Mouse (Mus musculus) stomach, postnatal 0 days (tissue): ENCODE measurements around the gene Zmym2. TPM values are rescaled to one million over a fixed set of nuclear protein-coding genes. Genes with fewer than 3 reads are reported as not detected.

Experiments used
- ATAC-seq: fragments of 200-750 bp; cut with Nextera tagmentation; 2 replicates; pipeline ENCODE4 v1.8.0; 2017; ENCODE audit not compliant: low FRiP score, low TSS enrichment
- DNase-seq: peaks from one replicate; pipeline ENCODE4 v3.0.0-alpha.2; 2016; ENCODE audit warnings: low spot score
- H3K27ac ChIP-seq: fragments of 300-500 bp; sonication (generic); replicated peaks from 2 replicates; pipeline ENCODE4 v1.5.1; 2014; ENCODE audit warnings: mild to moderate bottlenecking, control low read depth
- H3K27me3 ChIP-seq: fragments of 300-500 bp; sonication (generic); 2 replicates; pipeline ENCODE4 v1.6.1; 2014; ENCODE audit warnings: low read length; ENCODE audit not compliant: control insufficient read depth, insufficient read depth
- H3K36me3 ChIP-seq: fragments of 300-500 bp; sonication (generic); 2 replicates; pipeline ENCODE4 v1.6.1; 2014; ENCODE audit warnings: low read length, mixed read lengths; ENCODE audit not compliant: control insufficient read depth, insufficient read depth
- H3K4me1 ChIP-seq: fragments of 300-500 bp; sonication (generic); replicated peaks from 2 replicates; pipeline ENCODE4 v1.6.1; 2014; ENCODE audit warnings: antibody characterized with exemption; ENCODE audit not compliant: control insufficient read depth, insufficient read depth
- H3K4me2 ChIP-seq: fragments of 300-500 bp; sonication (generic); replicated peaks from 2 replicates; pipeline ENCODE4 v1.6.1; 2014; ENCODE audit warnings: low read depth, mild to moderate bottlenecking, control low read depth, moderate library complexity
- H3K4me3 ChIP-seq: fragments of 300-500 bp; sonication (generic); 2 replicates; pipeline ENCODE4 v1.5.1; 2014; ENCODE audit warnings: low read depth, low read length, control low read depth
- H3K9ac ChIP-seq: fragments of 300-500 bp; sonication (generic); 2 replicates; pipeline ENCODE4 v1.6.1; 2014; ENCODE audit warnings: mild to moderate bottlenecking, low read length, control low read depth, mixed read lengths
- H3K9me3 ChIP-seq: fragments of 300-500 bp; sonication (generic); 2 replicates; pipeline ENCODE4 v1.6.1; 2016; ENCODE audit warnings: low read length; ENCODE audit not compliant: control insufficient read depth
- CTCF ChIP-seq: IDR thresholded peaks from 2 replicates; pipeline ENCODE4 v1.5.1; 2016; ENCODE audit warnings: antibody characterized with exemption, low read depth, mild to moderate bottlenecking, moderate library complexity
- EP300 ChIP-seq: optimal IDR thresholded peaks from 2 replicates; pipeline ENCODE3; 2016; ENCODE audit warnings: antibody characterized with exemption
- WGBS: fragments of 180-500 bp; shearing (Covaris S2); extraction: QIAGEN DNeasy Blood & Tissue Kit; methylation state at CpG from one replicate; pipeline ENCODE4 v1.1.7; 2014; 5-methylcytosine and 5-hydroxymethylcytosine counted together
- polyA plus RNA-seq: library from polyadenylated mRNA; unstranded; fragments of >200 nt; fragmentation: Nextera tagmentation; extraction: Ambion mirVana; gene quantifications from 2 replicates; pipeline ENCODE4 v1.2.1, GENCODE M21; 2015

The Zmym2 gene
- polyA plus RNA-seq, 1 experiment from 2014 or later = 11.1 TPM

- ATAC-seq = no peak
- H3K36me3 ChIP-seq = peaks cover 6% of the 10 kb centered on the region
- no peaks in the 10 kb centered on the region for H3K4me1 ChIP-seq
- H3K27me3 ChIP-seq = no peaks in the 10 kb centered on the region
- H3K4me2 ChIP-seq = no peak overlapping the region
- H3K9me3 ChIP-seq = no peaks in the 10 kb centered on the region
- WGBS = 82% methylated on average over 6 of the region's 6 CpGs
- no peak overlapping the region for H3K27ac ChIP-seq
- TF ChIP-seq EP300 (no peak), CTCF (no peak)
- no peak for DNase-seq
- no peak overlapping the region for H3K4me3 ChIP-seq
- H3K9ac ChIP-seq = no peak overlapping the region
Observed at GRCm38 (mm10) chr14:56935481-56935880, 49.0 kb downstream of the Zmym2 start.

GRCm38 (mm10) chr14:56939903-56940302 lies 53.5 kb downstream of the Zmym2 start:
- no peak overlapping the region for H3K4me2 ChIP-seq
- ATAC-seq (no peak), DNase-seq (no peak)
- no peak overlapping the region for H3K9ac ChIP-seq
- TF ChIP-seq EP300 (no peak), CTCF (no peak)
- no peak overlapping the region for H3K4me3 ChIP-seq
- no peaks in the 10 kb centered on the region for H3K9me3 ChIP-seq
- no peak overlapping the region for H3K27ac ChIP-seq
- peaks cover 17% of the 10 kb centered on the region; the same call in 1 of the 2 replicates for H3K36me3 ChIP-seq
- no peaks in the 10 kb centered on the region for H3K4me1 ChIP-seq
- WGBS = 58% methylated on average over 1 of the region's 1 CpGs
- no peaks in the 10 kb centered on the region for H3K27me3 ChIP-seq

- no peaks in the 10 kb centered on the region for H3K27me3 ChIP-seq
- H3K36me3 ChIP-seq = no peaks in the 10 kb centered on the region; the same call in 1 of the 2 replicates
- no peaks in the 10 kb centered on the region for H3K9me3 ChIP-seq
- DNase-seq (no peak), ATAC-seq (no peak)
- no peak overlapping the region for H3K4me3 ChIP-seq
- H3K4me1 ChIP-seq = no peaks in the 10 kb centered on the region
- TF ChIP-seq CTCF (no peak), EP300 (no peak)
- WGBS = 87% methylated on average over 4 of the region's 4 CpGs
- H3K27ac ChIP-seq = no peak overlapping the region
- H3K4me2 ChIP-seq = no peak overlapping the region
- H3K9ac ChIP-seq = no peak overlapping the region
Observed at GRCm38 (mm10) chr14:56952928-56953327, 66.5 kb downstream of the Zmym2 start.

- DNase-seq (no peak), ATAC-seq (no peak)
- Histone ChIP-seq H3K4me3 (no peak overlapping the region), H3K4me2 (no peak overlapping the region), H3K9ac (no peak overlapping the region), H3K36me3 (no peaks in the 10 kb centered on the region), H3K27me3 (no peaks in the 10 kb centered on the region), H3K27ac (no peak overlapping the region), H3K4me1 (no peaks in the 10 kb centered on the region), H3K9me3 (no peaks in the 10 kb centered on the region)
- no peak for TF ChIP-seq EP300
- TF ChIP-seq CTCF = no peak
Observed at GRCm38 (mm10) chr14:56954393-56954792, 67.9 kb downstream of the Zmym2 start.

- Histone ChIP-seq H3K4me3 (no peak overlapping the region), H3K4me1 (no peaks in the 10 kb centered on the region), H3K27ac (no peak overlapping the region), H3K4me2 (no peak overlapping the region), H3K9me3 (no peaks in the 10 kb centered on the region), H3K27me3 (no peaks in the 10 kb centered on the region), H3K36me3 (peaks cover 2% of the 10 kb centered on the region; the same call in 1 of the 2 replicates), H3K9ac (no peak overlapping the region)
- WGBS = 60% methylated on average over 2 of the region's 2 CpGs
- TF ChIP-seq CTCF (peak; percentile 82), EP300 (no peak)
- ATAC-seq (peak; percentile 24; the same call in 1 of the 2 replicates), DNase-seq (peak; percentile 19)
Observed at GRCm38 (mm10) chr14:56963969-56964734, 77.7 kb downstream of the Zmym2 start.

GRCm38 (mm10) chr14:56969653-56970052 lies 83.2 kb downstream of the Zmym2 start:
- 57% methylated on average over 8 of the region's 8 CpGs for WGBS
- no peaks in the 10 kb centered on the region for H3K4me1 ChIP-seq
- TF ChIP-seq CTCF (no peak), EP300 (no peak)
- H3K9me3 ChIP-seq = no peaks in the 10 kb centered on the region
- no peak overlapping the region for H3K4me3 ChIP-seq
- no peak for ATAC-seq
- H3K9ac ChIP-seq = no peak overlapping the region
- no peak overlapping the region for H3K4me2 ChIP-seq
- H3K27ac ChIP-seq = no peak overlapping the region
- no peak for DNase-seq
- H3K36me3 ChIP-seq = no peaks in the 10 kb centered on the region
- H3K27me3 ChIP-seq = no peaks in the 10 kb centered on the region
